Mouse (Mus musculus): Measurements from ENCODE around the gene Ralgps1.
"Not testable (repeated sequence)": the region's sequence is repeated elsewhere in the genome, so short reads cannot be mapped to it uniquely, and the experiment has no call there.

Gene Ralgps1

DNA sequence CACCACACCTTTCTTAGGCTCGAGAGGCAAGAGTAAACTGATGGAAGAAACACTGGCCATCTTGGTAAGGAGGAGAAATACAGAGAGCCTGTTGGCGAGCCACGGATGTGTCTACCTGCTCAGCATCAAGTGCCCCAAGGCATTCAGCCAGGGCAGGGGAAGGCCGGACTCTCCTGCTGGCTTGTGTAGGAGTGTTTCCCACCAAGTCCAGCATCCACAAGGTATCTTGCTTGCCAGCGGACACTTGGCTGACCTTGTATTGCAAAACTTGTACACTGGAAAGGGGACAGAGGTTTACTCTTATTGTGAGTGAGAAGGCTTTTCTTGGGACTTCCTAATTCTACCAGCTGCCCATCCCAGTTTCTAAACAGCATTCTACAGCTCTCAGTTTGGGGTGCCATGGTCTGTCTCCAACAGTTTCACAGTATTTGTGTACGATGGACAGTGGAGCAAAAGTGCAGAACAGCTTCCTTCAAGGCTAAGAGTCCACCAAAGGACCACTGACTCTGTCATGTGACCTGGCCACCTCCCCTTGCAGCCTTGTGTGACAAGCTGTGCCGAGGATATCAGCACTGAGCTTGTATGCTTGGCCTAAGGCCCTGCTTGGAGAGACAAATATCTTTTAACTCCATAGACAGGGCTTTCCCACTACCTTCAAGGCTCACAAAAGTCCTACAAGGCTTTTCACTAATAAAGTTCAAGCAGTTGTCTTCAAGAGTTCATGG is 236.4 kb downstream of the Ralgps1 start:
- no peak for DNase-seq (ENCODE audit: low spot score in 2 of 2)

GRCm38 (mm10) chr2:33132306-33132705 is 239.0 kb downstream of the Ralgps1 start:
- peak in 1 of 2 experiments; percentile 28 for DNase-seq (ENCODE audit: low spot score in 2 of 2)

DNA sequence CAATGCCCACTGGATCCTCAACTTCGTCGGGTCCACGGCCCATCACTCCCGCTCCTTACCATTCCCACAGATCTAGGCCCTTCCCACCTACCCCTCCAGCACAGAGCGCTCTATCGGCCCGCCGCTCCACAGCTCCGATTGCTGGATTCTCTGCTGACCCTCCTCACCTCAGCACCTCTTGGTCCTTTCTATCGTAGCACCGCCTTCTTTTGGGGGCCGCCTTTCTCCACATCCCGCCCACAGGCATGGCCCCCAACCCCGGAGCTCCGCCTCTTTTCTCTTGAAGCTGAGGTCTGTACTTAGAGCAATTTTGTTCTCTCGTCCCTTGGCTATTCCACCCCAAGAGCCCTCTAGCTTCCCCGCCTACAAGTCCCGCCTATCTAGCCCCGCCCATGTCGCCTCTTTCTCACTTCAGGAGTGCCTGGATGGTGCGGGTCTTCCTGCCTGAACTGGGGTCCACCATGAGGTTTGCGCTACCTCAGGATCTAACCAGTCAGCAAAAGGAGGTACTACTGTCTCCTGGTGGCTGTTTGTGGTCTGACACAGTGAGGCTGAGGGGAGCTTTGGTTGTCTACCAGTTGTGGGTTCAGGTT is 239.7 kb downstream of the Ralgps1 start, which contains the start of gene Garnl3:
Garnl3 (minus strand) TSS at position 155 of the 593 bp plus-strand sequence.
- peak; percentile 62 to 67 for DNase-seq (ENCODE audit: low spot score in 2 of 2)

DNA sequence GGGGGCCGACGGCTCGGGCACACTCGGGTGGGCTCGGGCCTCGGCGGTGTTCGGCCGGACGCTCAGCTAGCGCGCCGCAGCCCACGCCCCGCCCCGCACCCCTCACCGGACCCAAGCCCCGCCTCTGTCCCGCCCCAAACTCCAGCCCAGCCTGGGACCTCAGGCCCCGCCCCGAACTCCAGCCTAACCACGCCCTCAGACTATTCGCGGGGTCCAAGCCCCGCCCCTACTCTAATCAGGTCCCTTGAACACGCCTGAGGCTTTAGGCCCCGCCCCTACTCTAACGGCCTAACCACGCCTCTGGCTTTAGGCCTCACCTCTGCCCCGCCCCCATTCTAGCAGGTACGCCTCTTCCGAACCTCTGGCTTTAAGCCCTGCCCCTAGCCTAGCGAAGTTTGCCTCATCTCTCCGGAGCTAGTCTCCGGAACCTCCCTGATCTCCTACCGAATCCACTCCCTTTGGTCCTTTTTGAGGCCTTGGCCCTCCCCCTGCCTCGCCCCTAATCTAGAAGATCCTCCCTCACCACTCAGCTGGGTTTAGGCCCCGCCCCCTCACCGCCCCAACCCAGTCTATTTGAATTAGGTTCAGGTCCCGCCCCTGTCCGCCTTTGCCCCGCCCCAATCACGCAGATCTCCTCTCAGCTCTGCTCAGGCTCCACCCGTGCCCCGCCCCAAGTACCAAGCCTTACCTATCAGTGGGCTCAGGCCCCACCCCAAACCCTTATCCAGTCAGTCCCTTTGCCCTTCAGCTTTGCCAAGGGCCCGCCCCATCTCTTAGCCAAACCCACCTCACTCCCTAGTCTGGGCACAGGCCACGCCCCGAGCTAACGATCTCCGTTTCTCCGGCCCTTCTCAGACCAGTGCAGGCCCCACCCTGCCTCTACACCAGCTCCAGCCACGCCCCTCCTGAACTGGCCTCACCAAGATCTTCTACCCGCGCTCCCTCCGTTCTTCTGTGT is 240.5 kb downstream of the Ralgps1 start:
- DNase-seq (ENCODE audit: low spot score in 2 of 2): peak; percentile 94 to 97

GRCm38 (mm10) chr2:33130141-33130525 is 241.2 kb downstream of the Ralgps1 start:
- DNase-seq (ENCODE audit: low spot score in 2 of 2): no peak

GRCm38 (mm10) chr2:33129696-33130095 is 241.6 kb downstream of the Ralgps1 start:
- peak; percentile 30 to 31 for DNase-seq (ENCODE audit: low spot score in 2 of 2)

DNA sequence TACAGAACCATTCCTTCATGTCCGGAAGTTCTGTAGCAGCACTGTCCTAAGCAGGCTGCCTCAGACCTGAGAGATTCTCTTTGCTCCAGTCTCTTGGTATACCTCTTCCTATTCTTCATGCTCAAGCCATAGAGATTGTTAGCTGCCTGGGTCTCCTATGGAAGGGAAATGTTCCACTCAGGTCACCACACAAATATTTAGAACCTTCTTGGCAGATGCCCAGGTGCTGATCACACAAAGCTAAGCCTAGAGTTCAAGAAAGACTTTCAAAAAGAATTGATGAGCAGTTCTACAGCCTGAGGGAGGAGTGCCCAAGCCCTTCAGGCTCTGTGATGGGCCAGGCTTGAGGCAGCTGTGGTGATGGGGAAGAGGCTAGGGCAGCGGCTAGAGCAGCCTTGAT is 242.3 kb downstream of the Ralgps1 start:
- no peak for DNase-seq (ENCODE audit: low spot score in 2 of 2)

DNA sequence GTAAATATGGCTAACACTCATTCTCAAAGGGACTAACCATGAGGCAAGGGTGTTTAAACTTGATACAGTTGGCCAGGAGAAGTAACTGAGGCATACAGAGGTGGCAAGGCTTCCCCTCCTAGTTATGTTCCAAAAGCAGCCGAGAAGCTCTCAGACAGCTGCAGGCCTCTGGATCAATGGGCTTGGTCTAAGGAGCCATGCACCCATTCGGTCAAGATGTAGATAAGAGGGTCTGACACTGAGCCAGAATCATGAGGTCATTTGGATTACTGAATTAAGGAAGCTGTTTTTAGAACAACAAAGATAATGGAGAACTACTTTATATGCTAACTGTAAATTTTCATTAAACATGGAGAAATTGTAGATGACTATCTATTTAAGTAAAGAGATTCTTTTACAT is 244.0 kb downstream of the Ralgps1 start:
- no peak for DNase-seq (ENCODE audit: low spot score in 2 of 2)

- no peak for DNase-seq (ENCODE audit: low spot score in 2 of 2)
Observed at GRCm38 (mm10) chr2:33122856-33123255, 248.4 kb downstream of the Ralgps1 start.

GRCm38 (mm10) chr2:33100536-33100935 is 270.8 kb downstream of the Ralgps1 start:
- DNase-seq (ENCODE audit: low spot score in 2 of 2): no peak

GRCm38 (mm10) chr2:33097326-33097725 is 274.0 kb downstream of the Ralgps1 start:
- DNase-seq (ENCODE audit: low spot score in 2 of 2): not testable (repeated sequence)

DNA sequence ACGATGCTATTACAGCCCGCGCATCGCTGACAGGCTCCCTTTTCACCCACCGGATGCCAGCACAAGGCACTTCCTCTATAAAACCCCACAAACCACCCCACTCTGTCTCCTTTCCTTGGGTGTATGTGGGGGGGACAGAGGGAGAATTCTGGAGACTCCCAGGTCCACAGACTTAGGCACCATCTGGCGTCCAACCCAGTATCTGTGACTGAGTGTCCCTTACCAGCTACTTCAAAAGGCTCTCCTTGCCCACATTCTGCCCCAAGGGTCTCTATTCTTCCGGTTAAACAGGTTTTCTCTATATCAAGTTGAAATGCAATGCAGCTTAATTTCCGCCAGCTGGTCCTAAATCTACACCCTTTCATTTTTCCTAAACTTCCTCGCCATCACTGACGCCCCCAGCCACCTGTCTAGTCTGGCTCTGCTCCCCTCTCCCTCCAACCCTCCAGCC is 276.0 kb downstream of the Ralgps1 start:
- peak; percentile 63 for DNase-seq (ENCODE audit: low spot score in 2 of 2)

DNA sequence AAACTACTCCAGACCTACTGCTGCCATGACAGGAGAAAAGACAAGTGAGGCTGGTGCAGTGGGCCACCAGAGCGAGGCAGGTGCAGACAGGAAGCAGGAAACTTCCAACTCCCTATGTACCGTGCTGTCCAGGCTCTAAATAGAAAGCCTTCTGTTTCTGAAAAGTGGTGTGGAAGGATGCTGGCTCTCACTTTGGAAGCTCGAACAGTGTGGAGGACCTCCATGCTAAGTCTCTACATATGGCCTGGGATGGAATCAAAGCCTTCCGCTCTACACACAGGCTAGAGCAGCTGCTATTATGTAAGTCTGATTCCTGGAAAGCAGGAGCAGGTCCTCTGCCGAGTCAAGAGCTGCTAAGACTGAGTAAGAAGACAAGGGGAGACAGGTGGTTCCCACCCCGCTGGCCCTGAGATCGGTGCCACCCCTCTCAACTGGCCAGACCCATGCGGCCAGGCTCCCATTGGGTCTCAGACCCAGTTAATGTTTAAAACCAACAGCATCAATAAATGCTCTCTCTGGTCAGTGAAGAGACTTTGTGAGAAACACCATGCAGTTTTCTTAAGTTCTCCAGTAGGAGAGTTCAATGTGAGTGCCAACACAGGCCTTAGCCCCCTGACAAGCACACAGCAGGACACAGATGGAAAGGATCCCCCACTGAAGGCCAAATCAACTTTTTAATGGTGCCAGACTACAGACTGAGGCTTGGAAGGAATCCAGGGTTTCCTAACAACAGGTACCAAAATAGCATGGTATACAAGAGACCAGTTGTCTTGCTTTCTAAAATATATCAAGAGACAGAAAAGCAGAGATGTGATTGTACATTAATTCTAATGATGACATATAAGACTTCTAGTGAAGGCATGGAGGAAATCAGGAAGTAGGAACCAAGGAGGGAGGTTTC is 280.4 kb downstream of the Ralgps1 start:
- DNase-seq (ENCODE audit: low spot score in 2 of 2): peak in 1 of 2 experiments; percentile 44

GRCm38 (mm10) chr2:33090033-33090400 is 281.3 kb downstream of the Ralgps1 start:
- not testable (repeated sequence) for DNase-seq (ENCODE audit: low spot score in 2 of 2)

- no peak for DNase-seq (ENCODE audit: low spot score in 2 of 2)
Observed at GRCm38 (mm10) chr2:33089356-33090032, 281.8 kb downstream of the Ralgps1 start.

GRCm38 (mm10) chr2:33086671-33087363 is 284.5 kb downstream of the Ralgps1 start:
- no peak for DNase-seq (ENCODE audit: low spot score in 2 of 2)

- DNase-seq (ENCODE audit: low spot score in 2 of 2): no peak
Observed at GRCm38 (mm10) chr2:33086016-33086596, 285.2 kb downstream of the Ralgps1 start.

GRCm38 (mm10) chr2:33084221-33084620 is 287.1 kb downstream of the Ralgps1 start:
- DNase-seq (ENCODE audit: low spot score in 2 of 2): no peak
